Mouse (Mus musculus): ENCODE results near the gene Tas2r102. TPM values are rescaled to one million over a fixed set of nuclear protein-coding genes. Genes with fewer than 3 reads are reported as not detected.

Tas2r102 gene
- total RNA-seq (2021), result not detected
- long read RNA-seq, experiment 1, result 0 reads
- long read RNA-seq, experiment 2, result 0 reads

GRCm38 (mm10) chr6:132761831-132762230, at the start of gene Tas2r102:
Gene Tas2r102, plus strand, starts transcription at chr6:132762131.
- no peak for DNase-seq (ENCODE audit: low spot score in 2 of 2)

- no peak for DNase-seq (ENCODE audit: low spot score in 2 of 2)
Measured at GRCm38 (mm10) chr6:132737935-132738334, 24.0 kb upstream of the Tas2r102 start, which contains the start of gene Tas2r115. Gene Tas2r115, minus strand, starts transcription at chr6:132738035.

- DNase-seq (ENCODE audit: low spot score in 2 of 2), result no peak
Measured at GRCm38 (mm10) chr6:132750206-132750605, 11.7 kb upstream of the Tas2r102 start.

- no peak for DNase-seq (ENCODE audit: low spot score in 2 of 2)
Measured at GRCm38 (mm10) chr6:132754430-132754829, 7.5 kb upstream of the Tas2r102 start, which contains the start of gene Tas2r124. Gene Tas2r124, plus strand, starts transcription at chr6:132754730.

- no peak for DNase-seq (ENCODE audit: low spot score in 2 of 2)
Measured at GRCm38 (mm10) chr6:132778062-132778461, 16.1 kb downstream of the Tas2r102 start, which contains the start of gene Tas2r136. Gene Tas2r136, minus strand, starts transcription at chr6:132778162.

- DNase-seq (ENCODE audit: low spot score in 2 of 2), result no peak
Measured at GRCm38 (mm10) chr6:132795393-132795792, 33.5 kb downstream of the Tas2r102 start.

- DNase-seq (ENCODE audit: low spot score in 2 of 2), result no peak
Measured at GRCm38 (mm10) chr6:132802518-132802917, 40.6 kb downstream of the Tas2r102 start, which contains the start of gene Tas2r117. Gene Tas2r117, plus strand, starts transcription at chr6:132802818.

Other genes with a start within 250 kb of the Tas2r102 start
- gene Prh1, start 192.3 kb upstream of the Tas2r102 start, total RNA-seq (2021), result not detected
- gene Prp2, start 166.2 kb upstream of the Tas2r102 start, total RNA-seq (2021), result not detected
- gene A630073D07Rik, start 110.6 kb upstream of the Tas2r102 start, total RNA-seq (2021), result not detected
- gene Tas2r120, start 105.2 kb upstream of the Tas2r102 start, total RNA-seq (2021), result not detected
- gene Tas2r121, start 61.1 kb upstream of the Tas2r102 start, total RNA-seq (2021), result not detected
- gene Tas2r122, start 50.2 kb upstream of the Tas2r102 start, total RNA-seq (2021), result not detected
- not detected for gene Tas2r115, start 24.1 kb upstream of the Tas2r102 start, total RNA-seq (2021)
- gene Tas2r124, start 7.4 kb upstream of the Tas2r102 start, total RNA-seq (2021), result not detected
- gene Tas2r136, start 16.0 kb downstream of the Tas2r102 start, total RNA-seq (2021), result not detected
- gene Tas2r117, start 40.7 kb downstream of the Tas2r102 start, total RNA-seq (2021), result not detected
- not detected for gene Tas2r123, start 85.0 kb downstream of the Tas2r102 start, total RNA-seq (2021)
- gene Tas2r116, start 93.3 kb downstream of the Tas2r102 start, total RNA-seq (2021), result not detected
- not detected for gene Tas2r110, start 105.9 kb downstream of the Tas2r102 start, total RNA-seq (2021)
- gene Tas2r113, start 130.9 kb downstream of the Tas2r102 start, total RNA-seq (2021), result not detected
- not detected for gene Tas2r125, start 147.5 kb downstream of the Tas2r102 start, total RNA-seq (2021)
- gene Tas2r129, start 189.0 kb downstream of the Tas2r102 start, total RNA-seq (2021), result not detected
- not detected for gene Tas2r131, start 195.8 kb downstream of the Tas2r102 start, total RNA-seq (2021)
- not detected for gene Tas2r109, start 218.8 kb downstream of the Tas2r102 start, total RNA-seq (2021)